Mouse (Mus musculus): Measurements from ENCODE around the gene Tmem242.
"Not testable (repeated sequence)": the region's sequence is repeated elsewhere in the genome, so short reads cannot be mapped to it uniquely, and the experiment has no call there.

Tmem242 gene

DNA sequence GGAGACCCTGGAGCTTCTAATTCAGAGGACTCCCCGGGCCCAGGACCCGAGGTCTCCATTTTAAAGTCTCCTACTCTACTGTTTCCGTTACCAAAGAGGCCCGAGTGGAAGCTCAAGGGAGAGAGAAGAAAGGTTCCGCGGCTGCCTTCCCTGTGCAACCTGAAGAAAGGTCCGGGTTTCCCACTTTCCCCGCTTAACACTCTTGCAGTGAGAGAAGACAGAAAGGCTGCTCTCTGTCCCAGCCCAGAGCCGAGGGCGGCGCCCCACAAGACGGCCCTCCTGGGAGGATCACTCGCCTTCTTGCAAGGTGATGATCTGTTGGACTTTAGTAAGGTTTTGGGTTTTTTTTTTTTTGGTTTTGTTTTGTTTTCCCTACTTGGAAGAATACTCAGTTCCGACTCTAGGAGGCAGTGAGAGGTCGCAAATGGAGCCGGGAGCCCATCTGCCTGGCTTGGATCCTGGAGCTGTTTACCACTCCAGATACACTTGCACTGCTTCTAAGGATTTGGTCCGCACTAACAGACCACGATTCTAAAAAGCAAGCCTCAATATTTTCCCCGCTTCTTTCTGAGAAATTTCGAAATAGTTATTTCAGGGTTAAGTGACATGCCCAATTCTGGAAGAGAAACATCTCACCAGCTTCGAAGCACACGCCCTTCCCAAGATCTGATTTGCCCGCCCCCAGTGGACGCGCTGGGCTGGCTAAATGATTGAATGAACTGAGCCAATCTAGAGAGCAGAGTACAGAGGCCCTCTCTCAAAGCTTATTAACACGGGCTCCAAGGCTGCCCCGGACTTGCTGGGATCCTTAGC lies at the start of gene Tmem242:
TSS of gene Tmem242 (minus strand) at position 101 of the 813 bp plus-strand sequence.
- peak; percentile 94 for DNase-seq (ENCODE audit: inconsistent ontology term)

DNA sequence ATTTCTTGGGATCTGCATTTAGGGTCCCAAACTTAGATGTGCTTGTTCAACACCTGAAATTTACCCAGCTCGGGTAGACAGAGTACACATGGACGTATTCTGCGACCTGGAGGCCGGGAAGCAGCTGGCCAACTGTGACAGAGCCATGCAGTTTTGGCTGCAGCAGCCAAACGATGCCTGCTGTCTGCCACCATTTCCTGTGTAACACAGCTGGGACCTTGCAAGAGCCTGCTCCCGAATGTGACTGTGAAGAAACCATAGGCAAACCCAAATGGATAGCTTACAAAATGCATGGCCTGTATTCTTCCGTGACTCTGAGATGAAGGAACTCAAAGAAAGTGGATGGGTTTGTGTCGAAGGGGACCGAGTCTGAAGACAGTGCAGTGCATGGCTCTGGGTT lies 48.1 kb upstream of the Tmem242 start:
- no peak for DNase-seq (ENCODE audit: inconsistent ontology term)

DNA sequence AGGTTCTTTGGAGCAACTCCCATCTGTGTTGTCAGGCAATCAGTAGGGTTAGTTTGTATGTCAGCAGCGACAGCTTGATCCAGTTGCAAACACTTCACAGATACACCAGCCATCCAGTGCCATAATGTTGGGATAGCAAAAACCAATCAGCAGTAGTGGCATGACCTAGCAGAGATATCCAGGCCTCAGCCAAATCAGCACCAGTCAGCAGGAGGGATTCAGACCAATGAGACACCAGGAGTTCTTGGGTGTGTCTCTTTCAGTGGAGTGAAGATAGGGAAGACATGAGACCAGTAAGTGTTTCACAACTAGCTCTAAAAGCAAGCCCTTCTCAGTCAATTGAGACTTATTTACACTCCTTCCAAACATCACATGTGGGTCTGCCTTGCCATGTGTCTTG lies 44.6 kb upstream of the Tmem242 start:
- DNase-seq (ENCODE audit: inconsistent ontology term), result no peak

DNA sequence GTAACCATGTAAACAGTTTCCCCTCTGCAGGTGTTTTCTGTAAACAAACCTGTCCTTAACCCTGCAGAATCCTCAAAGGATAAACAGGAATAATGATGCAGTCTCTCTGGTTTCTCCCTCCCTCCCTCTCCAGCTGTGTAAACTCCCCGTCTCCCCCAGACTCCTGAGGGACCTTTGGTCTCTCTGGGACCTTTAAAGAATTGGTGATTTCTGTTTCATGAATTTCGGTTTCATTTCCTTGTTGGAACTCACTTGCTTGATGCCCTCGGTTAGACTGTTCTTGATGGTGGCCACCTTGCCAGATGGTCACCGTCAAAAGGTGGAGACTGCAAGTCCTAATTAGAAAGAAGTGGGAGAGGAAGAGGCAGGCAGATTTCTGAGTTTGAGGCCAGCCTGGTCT lies 43.4 kb upstream of the Tmem242 start:
- DNase-seq (ENCODE audit: inconsistent ontology term), result no peak

DNA sequence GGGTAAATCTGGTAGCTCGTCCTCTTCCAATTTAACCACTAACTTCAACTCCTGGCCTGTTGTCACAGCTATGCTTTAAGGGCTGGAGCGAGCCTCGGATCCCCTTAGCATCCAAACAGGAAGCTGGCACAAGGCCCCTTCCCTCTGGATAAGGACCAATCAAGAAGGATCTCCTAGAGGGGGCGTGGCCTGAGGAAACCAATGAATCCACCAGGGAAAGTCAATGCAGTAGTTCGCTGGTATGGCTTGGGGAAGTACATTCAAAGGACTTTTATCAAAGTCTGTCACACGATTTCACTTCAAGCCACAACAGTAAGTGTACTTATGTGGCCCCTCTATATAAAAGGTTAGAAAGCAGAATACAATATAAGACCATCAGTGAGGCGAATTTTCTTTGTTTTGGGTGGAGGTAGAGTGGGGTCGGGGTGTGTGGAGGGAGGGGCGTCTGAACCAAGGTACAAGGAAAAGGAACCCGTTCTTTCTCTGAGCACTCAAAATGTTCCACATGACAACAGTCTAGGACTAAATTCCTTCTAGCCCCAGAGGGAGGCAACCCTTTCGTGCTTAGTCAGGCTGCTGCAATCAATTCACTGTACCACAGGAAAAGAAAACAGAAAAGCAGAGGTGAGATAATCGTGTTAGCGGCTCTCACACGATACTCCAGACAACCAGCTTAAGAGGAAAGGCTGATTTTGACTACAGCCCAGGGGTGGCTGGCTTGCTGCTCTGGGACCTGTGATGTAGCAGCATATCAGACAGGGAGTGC lies 36.1 kb upstream of the Tmem242 start:
- no peak for DNase-seq (ENCODE audit: inconsistent ontology term)

DNA sequence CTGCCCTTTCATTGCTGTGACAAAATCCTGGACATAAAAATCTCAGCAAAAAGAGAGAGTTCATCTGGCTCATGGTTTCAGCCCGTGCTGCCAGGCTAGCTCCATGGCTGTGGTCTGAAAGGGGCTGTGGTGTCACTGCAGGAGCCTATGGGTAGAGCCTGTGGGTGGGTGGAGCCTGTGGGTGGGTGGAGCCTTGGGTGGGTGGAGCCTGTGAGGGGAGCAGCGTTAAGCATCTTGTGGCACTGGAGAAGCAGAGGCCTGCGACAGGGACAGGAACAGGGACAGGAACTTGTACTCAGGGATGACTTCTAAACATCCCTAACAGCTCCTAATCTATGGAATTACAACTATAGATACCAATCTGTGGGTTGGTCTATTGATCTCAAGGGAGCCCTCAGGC lies 32.2 kb upstream of the Tmem242 start:
- DNase-seq (ENCODE audit: inconsistent ontology term), result no peak

DNA sequence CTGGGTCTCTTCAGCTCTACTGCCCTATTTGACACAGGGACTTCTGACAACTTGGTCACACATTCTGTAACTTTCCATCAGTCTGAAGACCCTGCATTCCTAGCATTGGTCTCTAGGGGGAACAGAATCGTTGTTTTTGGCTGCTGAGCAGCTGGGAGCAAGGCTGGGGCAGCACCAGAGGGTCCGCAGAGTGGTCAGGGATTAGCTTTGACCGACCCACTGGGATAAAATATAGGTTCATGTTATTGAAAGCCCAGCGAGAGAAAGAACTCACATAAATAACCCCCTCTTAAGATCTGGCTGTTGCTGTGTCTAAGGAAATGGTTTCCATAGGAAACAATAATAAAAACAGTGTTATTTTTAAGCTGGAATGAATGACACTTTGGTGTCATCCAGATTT lies 27.1 kb upstream of the Tmem242 start:
- DNase-seq (ENCODE audit: inconsistent ontology term), result no peak

DNA sequence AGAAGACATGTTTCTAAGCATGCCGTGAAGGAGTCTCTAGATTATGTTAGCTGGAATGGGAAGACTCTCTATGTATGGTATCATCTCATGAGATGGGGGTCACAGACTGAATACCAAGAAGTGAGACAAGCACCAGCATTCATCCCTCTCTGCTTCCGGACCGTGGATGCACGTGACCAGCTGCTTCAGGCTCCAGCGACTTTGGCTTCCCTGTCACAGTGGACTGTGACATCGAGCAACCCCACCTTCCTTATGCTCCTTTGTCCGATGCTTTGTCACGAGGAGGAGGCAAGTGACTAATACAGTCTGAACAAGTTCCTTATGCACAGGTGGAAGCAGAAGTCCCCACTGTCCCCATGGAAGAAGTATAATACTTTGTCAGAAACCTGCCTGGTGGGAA lies 26.7 kb upstream of the Tmem242 start:
- DNase-seq (ENCODE audit: inconsistent ontology term), result no peak

DNA sequence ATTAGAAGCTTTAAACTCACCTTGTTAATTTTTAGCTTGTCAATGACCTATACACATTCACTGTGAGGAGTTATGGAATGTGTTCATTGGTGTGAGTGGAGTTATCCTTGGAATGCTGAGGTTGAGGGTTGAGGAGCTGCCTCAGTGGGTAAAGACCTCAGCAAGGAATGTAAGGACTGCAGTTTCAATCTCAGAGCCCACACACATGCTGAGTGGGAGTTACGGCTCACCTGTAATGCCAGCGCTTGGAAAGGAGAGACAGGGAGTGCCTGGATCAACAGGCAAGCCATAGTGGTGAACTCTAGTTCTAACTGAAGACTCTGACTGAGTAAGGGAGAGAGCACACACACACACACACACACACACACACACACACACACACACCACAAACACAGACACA lies 23.9 kb upstream of the Tmem242 start:
- no peak for DNase-seq (ENCODE audit: inconsistent ontology term)

DNA sequence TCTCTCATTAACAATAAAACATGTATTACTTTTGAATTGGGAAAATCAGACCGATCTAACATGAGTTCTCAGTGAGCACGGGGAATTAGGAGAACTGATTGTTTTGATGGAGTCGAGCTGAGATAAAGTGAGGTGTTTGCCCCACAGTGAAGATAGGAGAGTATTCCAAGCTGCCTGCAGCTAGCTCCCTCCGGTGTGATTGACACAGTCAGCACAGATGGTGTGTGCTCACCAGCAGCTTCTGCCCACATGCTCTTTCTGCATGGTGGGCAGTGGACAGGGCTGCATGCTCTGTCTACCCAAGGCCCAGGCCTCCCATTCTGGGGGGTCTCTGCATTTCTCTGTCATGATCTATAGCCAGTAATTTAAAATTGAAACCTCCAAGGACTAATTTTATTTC lies 13.6 kb upstream of the Tmem242 start:
- DNase-seq (ENCODE audit: inconsistent ontology term), result no peak

DNA sequence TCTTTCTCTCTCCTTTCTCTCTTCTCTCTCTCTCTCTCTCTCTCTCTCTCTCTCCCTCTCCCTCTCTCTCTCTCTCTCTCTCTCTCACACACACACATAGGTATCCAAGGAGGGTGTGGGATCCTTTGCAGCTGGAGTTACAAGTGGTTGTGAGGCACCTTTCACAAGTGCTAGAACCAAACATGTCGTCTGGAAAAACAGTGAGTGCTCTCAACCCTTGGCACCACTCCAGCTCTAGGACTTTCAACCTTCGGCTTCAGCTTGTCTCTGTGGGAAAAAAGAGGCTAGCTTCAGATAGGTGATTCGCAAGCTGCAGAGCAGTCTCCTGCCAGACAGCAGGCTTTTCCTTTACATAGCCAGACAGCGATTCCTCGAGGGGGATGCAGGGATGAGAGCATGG lies 3.7 kb upstream of the Tmem242 start:
- no peak for DNase-seq (ENCODE audit: inconsistent ontology term)

DNA sequence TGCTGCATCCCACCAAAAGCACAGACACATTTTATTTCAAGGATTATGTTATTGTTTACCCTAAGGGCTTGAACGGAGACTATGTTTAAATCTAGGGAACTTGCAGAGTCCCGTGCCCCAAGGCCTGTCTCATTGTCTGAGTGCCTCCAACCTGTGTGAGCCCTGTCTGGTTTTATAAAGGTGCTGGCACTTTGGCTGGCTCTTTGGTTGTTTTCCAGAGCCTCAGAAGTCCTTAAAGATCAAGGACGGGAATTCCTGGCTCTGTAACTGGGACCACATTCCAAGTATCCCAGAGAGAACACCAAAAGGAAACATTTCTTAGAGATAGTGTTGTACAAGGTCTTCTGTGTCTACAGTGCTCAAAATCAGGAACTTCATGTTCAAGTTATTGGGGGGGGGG lies 3.2 kb upstream of the Tmem242 start:
- DNase-seq (ENCODE audit: inconsistent ontology term), result no peak

DNA sequence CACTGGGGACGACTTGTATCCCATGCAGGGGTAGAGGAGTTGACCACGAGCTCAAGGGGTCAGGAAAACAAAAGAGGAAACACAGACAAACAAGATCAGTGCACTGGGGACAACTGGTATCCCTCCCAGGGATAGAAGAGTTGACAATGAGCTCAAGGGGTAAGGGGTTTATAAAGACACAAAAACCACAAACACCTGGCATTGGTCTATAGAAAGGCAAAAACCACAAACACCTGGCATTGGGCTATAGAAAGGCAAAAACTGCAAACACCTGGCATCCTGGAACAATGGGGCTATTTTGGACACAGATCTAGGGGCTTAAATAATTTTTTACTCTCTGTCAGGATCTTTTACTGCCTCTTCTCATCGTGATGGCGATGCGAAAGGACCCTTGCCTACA lies 2.3 kb upstream of the Tmem242 start:
- DNase-seq (ENCODE audit: inconsistent ontology term), result not testable (repeated sequence)

DNA sequence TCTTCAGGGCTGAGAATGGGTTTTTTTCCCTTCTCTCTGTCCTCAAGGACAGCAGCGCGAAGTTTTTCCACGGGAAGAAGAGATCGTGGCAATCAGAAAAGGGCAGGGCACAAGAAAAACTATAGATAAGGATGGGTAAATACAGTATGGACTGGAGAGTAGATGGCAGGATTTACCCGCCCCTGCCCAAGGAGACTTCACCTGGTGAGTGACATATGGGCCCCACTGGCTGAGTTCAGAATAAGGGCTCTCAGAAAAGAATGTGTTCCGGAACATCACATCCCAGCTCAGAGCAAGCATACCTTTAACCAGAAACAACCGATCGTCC lies 264 bp downstream of the Tmem242 start:
- no peak for DNase-seq (ENCODE audit: inconsistent ontology term)

DNA sequence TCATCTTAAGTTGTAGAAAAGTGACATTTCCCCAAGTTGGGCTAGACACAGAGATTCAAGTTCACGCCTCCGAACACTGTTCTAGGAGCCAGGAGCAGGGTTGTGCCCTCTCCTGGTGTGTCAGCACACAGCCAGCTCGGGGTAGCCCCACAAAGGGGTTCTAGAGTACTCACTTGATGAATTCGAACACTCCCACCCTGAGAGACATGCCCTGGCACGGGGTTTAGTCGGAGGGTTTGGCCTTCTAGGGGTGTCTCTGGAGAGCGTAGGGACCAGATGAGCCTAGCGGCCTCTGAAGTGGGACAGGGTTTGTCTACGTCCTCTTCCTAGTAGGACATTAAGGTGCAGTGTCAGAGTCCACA lies 10.3 kb downstream of the Tmem242 start:
- DNase-seq (ENCODE audit: inconsistent ontology term), result no peak

DNA sequence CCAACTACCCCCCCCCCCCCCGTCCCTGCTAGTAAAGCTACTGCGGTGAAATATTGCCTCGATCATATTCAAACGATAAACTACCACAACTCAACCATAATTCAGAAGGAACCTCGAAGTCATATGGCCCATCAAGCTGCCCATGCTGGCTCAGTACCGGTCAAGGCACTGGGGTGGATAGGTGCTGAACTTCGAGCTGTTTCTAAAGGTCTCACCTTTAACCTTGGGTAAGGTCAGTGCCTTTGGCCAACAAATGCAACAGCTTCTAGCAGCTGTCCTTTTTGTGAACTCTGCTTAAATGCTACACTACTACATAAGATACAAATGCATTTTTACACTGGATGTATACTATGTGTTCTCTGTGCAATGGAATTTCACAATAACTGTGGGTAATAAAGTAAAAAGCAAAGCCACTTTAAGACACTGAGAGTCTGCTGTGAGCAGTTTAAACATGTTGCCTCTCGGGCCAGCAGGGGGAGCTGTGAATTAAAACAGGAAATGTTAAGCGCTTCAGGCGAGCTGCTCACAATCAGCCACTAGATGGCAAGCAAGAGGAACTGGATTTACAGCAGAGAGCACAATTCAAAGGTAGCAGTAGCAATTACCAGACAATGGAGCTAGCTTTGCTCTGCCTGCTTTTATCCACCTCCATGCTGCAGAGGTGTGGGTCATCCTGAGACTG lies 10.8 kb downstream of the Tmem242 start:
- DNase-seq (ENCODE audit: inconsistent ontology term), result peak; percentile 77

DNA sequence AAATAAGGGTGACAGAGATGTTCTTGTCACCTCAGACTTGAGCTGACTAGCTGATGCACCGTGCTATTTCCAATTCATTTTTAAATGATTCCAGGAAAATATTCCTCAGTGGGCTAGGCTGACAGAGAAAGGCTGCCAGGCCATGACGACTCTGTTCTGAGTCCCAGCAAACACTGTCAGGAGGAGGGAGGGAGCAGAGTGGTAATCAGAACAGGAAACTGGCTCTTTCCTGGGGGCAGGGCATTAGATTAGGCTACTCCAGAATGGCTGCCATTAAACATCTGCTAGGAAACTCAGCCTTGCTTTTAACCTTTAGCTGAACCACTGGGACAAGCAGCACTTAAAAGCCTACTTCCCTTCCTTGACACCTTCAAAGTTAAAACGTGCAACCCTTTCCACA lies 14.9 kb downstream of the Tmem242 start:
- no peak for DNase-seq (ENCODE audit: inconsistent ontology term)

DNA sequence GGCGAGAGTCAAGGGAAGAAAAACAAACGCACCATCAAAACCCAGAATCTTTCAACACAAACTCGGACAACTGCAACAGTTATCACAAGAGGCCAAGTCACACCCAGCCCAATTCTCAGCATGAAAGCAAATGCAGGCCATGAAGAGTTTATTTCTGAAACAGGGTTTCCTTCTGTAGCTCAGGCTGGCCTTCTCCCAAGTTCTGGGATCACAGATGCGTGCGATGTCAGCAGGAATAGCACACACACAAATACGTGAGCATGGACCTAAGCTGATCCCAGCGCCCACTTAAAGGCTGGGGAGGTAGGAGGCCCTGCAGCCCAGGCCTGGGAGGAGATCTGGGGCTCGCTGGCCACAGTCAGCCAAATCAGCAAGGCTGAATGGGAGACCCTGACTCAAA lies 15.9 kb downstream of the Tmem242 start:
- no peak for DNase-seq (ENCODE audit: inconsistent ontology term)

DNA sequence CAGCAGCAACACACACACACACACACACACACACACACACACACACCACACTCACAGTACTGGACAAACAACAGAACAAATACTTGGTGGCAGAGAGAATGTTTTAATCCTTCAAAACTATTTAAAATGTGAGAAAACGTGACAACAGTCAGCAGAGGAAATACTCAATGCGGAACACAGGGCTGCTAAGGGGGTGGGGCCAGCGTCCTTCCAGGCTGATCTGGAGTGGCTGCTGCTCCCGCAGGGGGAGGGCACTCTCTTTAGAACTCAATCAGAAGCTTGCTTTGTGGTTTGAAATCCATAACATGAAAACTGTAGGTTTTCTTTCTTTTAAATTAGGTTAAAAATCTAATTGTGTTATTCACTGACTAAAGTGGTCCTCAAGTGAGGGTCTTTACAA lies 18.2 kb downstream of the Tmem242 start:
- no peak for DNase-seq (ENCODE audit: inconsistent ontology term)

DNA sequence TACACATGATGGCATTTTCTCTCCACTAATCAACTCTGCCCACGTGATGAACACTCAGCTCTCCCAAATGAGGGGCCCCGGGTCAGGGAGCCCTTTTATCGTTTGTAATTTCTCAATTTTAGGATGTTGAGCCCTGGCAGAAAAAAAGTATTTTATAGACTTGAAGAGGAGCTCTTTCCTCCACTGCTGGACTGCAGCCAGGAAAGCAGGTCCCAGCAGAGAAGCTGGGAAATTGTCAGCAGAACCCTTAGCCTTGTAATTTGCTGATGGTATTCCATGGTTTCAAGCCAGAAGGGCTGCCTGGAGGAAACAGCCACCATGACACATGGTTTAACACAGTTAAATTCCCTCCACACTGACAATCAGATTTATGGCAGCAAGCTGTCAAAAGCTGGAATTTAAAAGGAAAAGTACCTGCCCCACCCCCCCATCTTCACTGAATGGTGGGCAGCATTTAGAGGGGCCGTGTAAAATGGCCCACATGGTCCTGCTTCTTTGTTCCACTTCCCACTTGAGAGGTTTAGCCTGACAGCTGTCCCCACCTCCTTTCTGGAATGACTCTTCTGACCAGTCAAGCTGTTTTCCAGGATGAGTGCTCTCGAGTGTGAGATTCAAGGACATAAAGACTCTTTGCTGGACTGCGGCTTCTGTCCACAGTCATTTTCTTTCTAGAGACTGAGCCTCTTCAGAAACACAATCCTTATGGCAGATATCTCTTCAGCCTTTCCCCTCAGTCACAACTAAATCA lies 20.1 kb downstream of the Tmem242 start:
- no peak for DNase-seq (ENCODE audit: inconsistent ontology term)

DNA sequence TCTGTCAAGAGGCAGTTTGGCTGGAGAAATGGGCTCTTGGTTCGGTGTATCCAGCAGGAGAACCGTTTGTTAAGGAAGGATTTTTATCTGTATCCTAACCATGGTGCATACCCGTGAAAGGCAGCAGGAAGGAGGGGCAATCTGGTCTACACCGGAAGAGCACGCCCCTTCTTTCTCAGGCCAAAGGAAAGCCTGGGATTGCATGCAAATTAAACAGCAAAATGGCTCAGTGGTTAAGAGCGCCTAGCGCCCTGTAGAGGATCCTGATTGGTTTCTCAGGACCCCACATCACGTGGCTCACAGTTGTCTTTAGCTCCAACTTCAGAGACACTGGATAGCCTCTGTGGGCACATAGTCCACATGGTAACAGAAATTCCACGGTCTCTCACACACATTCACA lies 21.0 kb downstream of the Tmem242 start:
- no peak for DNase-seq (ENCODE audit: inconsistent ontology term)

DNA sequence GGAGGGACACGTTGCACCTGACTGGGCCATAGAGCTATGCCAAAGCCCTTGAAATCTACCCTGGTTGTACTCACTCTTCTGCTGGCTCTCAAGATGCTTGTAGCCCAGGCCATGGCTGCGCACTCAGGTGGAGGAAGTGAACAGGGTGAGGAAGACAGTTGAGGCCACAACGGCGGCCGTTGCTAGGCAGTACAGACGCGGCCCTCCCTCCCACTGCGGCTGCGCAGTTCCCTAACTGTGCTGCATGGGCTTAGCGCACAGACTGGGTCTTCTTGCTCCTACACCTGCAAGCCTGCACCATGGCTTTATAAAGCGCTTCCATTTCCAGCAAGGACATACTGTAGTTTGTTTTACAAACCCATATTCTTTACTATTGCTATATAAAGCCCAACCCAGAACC lies 21.5 kb downstream of the Tmem242 start, which contains the start of gene Ldhal6b:
TSS of gene Ldhal6b (minus strand) at position 223 of the 400 bp plus-strand sequence.
- DNase-seq (ENCODE audit: inconsistent ontology term), result no peak
